Mouse (Mus musculus) cerebellum, postnatal 36 days (tissue): ENCODE results near the gene Phf21a.

Experiments
- DNase-seq, 2 experiments: peaks; one replicate each; pipeline ENCODE4 v3.0.0; 2021 to 2022; ENCODE audit warnings: mixed read lengths in 2 of 2

The Phf21a gene

DNA sequence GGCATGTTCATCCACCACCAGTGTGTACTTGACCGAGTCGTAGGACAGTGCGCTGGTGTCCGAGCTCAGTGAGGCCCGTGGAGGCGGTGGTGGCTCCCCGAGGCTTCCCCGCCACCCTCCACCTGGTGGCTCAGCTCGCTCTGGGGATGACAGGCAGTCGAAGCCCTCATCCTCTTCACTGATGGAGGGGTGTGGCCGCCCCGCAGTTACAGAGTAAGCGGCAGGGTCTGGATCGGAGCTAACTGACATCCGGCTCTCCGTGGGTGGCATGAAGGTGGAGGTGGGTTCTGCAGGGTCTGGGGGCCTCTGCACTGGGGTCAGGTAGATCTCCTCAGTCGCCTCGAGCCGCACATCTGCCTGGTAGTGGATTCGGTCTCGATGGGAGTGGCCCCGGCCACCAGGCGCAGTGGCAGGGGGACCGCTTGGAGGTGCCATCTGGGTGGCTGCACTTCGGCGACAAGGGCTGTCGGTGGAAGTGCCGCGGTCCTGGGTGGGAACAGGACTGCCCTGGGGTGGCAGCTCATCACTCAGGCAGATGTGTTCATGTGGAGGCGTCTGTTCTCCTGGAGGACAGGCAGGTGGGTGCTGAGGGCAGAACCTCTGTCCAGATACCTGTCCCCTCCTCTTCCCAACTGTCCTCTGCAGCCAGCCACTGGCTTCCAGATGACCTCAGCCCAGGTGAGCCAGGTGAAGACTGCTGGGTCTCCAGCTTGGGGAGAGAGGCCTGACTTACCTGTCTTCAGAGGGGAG, 294.1 kb downstream of the Phf21a start:
- no peak for DNase-seq

- DNase-seq = no peak
Measured at GRCm38 (mm10) chr2:92387646-92388045, 294.7 kb downstream of the Phf21a start.

DNA sequence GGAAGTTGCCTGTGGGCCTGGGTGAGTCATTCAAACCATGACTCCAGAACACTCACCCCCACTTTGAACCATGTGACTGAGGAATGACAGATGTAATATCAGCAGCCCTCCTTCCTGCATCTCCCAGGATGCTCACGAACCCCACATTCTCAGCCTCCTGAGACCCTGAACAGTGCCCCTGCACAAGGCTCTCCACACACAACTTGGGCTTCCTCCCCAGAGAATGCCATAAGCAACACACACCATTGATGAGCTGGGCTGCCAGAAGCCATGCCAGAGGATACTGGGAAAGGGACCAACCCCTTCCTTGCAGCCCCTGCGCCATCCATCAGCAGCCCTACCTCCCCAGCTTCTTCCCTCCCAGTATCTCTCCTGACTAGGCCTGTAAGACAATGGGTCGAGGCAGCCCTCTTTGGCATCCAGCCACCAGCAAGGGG, 295.2 kb downstream of the Phf21a start:
- no peak for DNase-seq

DNA sequence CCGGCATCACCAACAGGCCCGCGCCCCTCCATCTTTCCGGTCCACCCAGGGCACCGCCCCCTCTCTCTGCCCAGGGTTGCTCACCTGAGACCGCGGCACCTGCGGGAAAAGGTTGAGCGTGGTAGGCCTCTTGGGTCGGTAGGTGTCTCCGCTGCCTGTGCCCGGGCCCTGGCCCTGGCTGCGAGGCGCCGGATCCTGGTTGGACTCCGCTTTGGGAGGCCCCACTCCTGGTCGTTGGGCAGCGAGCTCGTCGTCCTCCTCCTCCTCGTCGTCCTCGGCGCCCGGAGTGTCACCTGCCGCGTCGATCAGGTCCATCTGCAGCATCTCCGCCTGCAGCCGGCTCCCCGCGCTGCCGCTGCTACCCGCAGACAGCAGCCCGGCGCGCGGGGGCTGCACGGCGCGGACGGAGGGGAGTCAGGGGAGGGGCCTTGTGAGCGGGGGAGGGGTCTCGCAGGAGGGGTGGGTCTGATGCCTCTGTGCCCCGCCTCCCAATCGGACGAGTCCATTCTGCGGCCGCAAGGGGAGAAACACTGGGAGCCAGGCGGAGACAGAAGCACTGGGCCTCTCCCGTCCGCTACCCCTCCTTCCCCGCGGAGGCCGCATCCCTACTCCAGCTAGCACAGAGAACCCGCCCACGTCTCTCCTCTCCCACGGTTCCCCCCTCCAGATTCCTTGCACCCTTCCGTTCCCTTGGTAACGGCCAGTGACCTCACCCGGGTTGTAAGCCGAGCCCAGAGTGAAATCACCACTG, 296.1 kb downstream of the Phf21a start:
- peak; percentile 77 to 86 for DNase-seq

DNA sequence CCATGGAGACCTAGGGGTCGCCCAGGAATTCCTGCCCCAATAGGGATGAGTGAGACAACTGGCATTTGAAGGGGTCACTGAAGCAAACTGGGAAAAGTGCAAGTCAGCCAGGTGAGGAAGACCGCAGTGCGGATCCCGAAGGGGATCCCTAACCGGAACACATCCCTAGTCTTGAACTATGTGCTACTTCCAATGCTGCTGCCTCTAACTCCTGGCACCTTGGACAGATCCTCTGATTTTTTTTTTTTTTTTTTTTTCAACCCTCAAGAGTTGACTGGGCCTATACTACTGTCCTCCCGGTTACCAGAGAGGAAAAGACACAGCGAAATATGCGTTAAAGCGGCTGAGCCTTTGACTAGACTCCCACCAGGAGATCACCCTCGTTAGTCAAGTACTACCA, 296.7 kb downstream of the Phf21a start:
- DNase-seq = no peak

- peak in 1 of 2 experiments; percentile 61 for DNase-seq
Measured at GRCm38 (mm10) chr2:92390206-92390930, 297.5 kb downstream of the Phf21a start.

GRCm38 (mm10) chr2:92391116-92391515, 298.2 kb downstream of the Phf21a start:
- peak in 1 of 2 experiments; percentile 54 for DNase-seq

GRCm38 (mm10) chr2:92391703-92392317, 298.9 kb downstream of the Phf21a start:
- no peak for DNase-seq

GRCm38 (mm10) chr2:92392318-92393264, 299.7 kb downstream of the Phf21a start:
- DNase-seq = peak in 1 of 2 experiments; percentile 39

DNA sequence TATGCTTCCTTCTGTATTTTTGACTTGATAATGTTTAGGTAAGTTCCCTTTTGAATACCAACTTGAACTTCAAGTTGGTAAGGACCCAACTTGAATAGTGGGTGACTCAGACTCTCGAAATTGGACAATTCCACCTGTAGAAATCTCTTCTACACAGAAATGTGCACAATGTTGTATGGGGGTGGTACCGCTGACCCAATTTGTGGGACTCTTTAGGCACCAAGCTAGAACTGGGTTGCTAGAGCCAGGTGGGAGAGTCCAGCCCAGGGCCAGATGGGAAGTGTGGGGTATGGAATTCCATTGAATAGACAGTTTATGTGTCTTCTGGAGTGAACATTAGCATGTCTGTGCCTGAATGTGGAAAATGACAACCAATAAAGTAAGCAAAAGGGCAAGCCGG, 302.6 kb downstream of the Phf21a start:
- no peak for DNase-seq

GRCm38 (mm10) chr2:92397436-92397835, 304.5 kb downstream of the Phf21a start:
- DNase-seq = peak in 1 of 2 experiments; percentile 52

DNA sequence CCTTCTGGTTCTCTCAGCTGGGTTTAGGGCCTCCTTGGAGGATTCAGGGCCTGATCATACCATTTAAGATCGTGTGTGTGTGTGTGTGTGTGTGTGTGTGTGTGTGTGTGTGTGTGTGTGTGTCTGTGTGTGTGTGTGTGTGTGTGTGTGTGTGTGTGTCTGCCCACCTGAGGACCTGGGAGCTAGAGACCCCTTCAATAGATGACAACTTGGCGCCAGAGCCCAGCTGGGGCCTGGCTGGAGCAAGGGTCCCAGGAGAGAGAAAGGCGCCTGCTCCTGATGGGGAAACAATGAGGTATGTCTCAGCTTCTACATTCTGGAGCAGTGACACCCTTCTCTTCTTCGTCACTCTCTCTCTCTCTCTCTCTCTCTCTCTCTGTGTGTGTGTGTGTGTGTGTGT, 307.0 kb downstream of the Phf21a start:
- DNase-seq = peak in 1 of 2 experiments; percentile 32

GRCm38 (mm10) chr2:92400682-92401081, 307.8 kb downstream of the Phf21a start:
- peak in 1 of 2 experiments; percentile 49 for DNase-seq

GRCm38 (mm10) chr2:92401091-92401561, 308.2 kb downstream of the Phf21a start, which contains the start of gene Mapk8ip1:
Gene Mapk8ip1, minus strand, starts transcription at chr2:92401263.
- DNase-seq = peak; percentile 66 to 71

- peak; percentile 82 to 84 for DNase-seq
Measured at GRCm38 (mm10) chr2:92402591-92403326, 309.8 kb downstream of the Phf21a start.

DNA sequence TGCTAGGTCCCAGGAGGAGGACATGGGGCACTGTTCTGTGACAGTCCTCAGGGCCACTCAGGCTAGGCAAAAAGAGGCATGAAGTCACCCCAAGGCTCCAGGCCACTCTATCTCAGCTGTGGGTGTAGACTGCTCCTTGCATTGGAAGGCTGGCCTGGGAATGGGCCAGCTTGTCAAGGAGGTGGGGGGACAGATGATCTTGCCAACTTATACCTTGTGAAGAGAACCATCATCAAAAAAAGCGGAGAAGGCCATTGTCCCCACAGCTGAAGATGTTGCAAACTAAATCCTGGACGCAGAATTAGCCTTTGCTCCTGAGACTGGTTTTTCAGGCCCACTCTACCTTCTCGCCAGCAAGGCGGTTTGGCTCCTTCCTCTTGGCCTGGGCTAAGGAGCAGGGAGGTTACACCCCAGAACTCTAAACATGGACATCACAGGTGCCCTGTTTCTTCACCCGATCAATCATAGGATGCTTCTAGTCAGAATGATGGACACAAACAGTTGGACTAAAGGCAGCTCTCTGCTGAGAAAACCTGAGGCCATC, 310.9 kb downstream of the Phf21a start:
- no peak for DNase-seq

DNA sequence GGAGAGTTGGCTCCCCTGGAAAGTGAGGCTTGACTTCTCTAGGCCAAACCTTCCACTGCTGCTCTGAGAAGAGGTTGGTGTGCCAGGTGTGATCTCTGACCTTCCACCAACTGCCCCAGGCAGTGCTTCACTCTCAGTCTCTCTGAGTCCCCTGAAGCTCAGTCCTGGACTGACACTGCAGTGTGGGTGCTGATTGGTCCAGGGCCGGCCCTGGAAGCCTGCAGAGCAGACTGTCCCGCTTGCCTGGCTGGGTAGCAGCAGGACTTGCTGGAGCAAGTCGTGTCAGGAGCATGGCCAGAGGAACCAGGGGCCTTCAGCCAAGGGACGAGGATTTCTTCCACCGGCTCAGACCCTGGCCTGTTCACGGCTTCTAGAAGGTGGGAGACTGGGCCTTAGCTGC, 311.8 kb downstream of the Phf21a start:
- DNase-seq = peak in 1 of 2 experiments; percentile 40

DNA sequence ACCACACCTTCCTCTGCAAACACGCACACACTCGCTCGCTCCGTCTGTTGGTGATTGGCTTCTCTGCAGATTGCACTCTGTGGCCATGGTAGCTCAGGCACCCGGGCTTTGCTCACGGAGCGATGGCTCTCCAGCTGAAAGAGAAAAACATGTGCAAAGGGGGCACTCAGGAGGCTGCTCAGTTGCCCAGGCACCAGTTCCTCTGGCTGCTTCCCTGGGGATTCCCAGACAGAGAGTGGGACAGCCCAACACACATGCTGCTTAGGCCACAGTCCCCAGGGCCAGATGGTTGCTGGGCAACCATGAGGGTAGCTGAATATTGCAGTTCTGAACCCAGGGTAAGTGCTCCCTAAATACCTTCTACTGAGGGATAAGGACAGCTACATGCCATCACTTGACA, 312.8 kb downstream of the Phf21a start:
- DNase-seq = no peak

GRCm38 (mm10) chr2:92408309-92409045, 315.6 kb downstream of the Phf21a start:
- no peak for DNase-seq

DNA sequence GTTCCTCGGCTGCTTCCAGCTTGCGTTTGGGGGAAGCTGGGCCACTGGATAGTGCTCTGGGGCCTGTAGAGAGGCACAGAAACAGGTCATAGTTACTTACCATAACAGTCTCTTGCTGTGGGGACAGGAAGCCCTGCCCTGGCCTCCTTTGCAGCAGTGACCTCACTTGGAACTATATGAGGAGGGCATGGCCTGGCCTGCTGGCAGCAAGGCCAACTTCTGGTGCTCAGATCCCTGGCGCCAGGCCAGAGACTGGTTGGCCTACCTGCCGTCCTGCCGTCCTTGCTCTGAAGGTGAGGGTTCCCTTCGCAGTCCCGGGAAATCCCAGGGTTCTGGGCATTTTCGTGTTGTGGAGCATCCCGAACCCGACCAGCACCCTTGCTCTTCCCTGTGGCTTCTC, 318.8 kb downstream of the Phf21a start:
- peak; percentile 79 to 85 for DNase-seq
